Mouse (Mus musculus): ENCODE measurements around the gene Atp6v1b1.
A peak's percentile ranks its signal among the peaks of the same experiment; 100 is the strongest.
"Not testable (repeated sequence)": the region's sequence is repeated elsewhere in the genome, so short reads cannot be mapped to it uniquely, and the experiment has no call there.

Gene Atp6v1b1

GRCm38 (mm10) chr6:83775638-83776293 is 33.0 kb downstream of the Atp6v1b1 start, which contains the start of gene Tex261:
Gene Tex261, minus strand, starts transcription at chr6:83775813.
- DNase-seq (ENCODE audit: low read depth, low spot score): peak; percentile 84

GRCm38 (mm10) chr6:83778306-83778705 is 35.5 kb downstream of the Atp6v1b1 start:
- no peak for DNase-seq (ENCODE audit: low read depth, low spot score)

- peak; percentile 60 for DNase-seq (ENCODE audit: low read depth, low spot score)
Measured at GRCm38 (mm10) chr6:83779026-83779425, 36.2 kb downstream of the Atp6v1b1 start.

GRCm38 (mm10) chr6:83786426-83786825 is 43.6 kb downstream of the Atp6v1b1 start:
- DNase-seq (ENCODE audit: low read depth, low spot score): no peak

GRCm38 (mm10) chr6:83788554-83788953 is 45.8 kb downstream of the Atp6v1b1 start:
- DNase-seq (ENCODE audit: low read depth, low spot score): no peak

- not testable (repeated sequence) for DNase-seq (ENCODE audit: low read depth, low spot score)
Measured at GRCm38 (mm10) chr6:83790533-83790932, 47.7 kb downstream of the Atp6v1b1 start.

GRCm38 (mm10) chr6:83791251-83791890 is 48.6 kb downstream of the Atp6v1b1 start:
- no peak for DNase-seq (ENCODE audit: low read depth, low spot score)

- peak; percentile 88 for DNase-seq (ENCODE audit: low read depth, low spot score)
Measured at GRCm38 (mm10) chr6:83794760-83795296, 52.0 kb downstream of the Atp6v1b1 start, which contains the start of gene Nagk. Gene Nagk, plus strand, starts transcription at chr6:83794982.

- DNase-seq (ENCODE audit: low read depth, low spot score): no peak
Measured at GRCm38 (mm10) chr6:83795492-83795900, 52.7 kb downstream of the Atp6v1b1 start.

- DNase-seq (ENCODE audit: low read depth, low spot score): no peak
Measured at GRCm38 (mm10) chr6:83796686-83797085, 53.9 kb downstream of the Atp6v1b1 start.

- no peak for DNase-seq (ENCODE audit: low read depth, low spot score)
Measured at GRCm38 (mm10) chr6:83802033-83802432, 59.2 kb downstream of the Atp6v1b1 start.

- no peak for DNase-seq (ENCODE audit: low read depth, low spot score)
Measured at GRCm38 (mm10) chr6:83802846-83803245, 60.1 kb downstream of the Atp6v1b1 start.
